Mouse (Mus musculus) T-helper 17 cell (primary cell): Measurements from ENCODE around the gene Snx25.

Experiments
- in situ Hi-C, 2 experiments: fragments of 300-600 bp; cut with MboI, MseI; formaldehyde crosslinking; loops; 1 replicate in 1 of 2; 2 replicates in 1 of 2; pipeline ENCODE4 v1.15.1; 2025; ENCODE audit warnings: high pct_unique_total_duplicates in 2 of 2

Gene Snx25

GRCm38 (mm10) chr8:46152064-46153031, at the start of gene Snx25:
Gene Snx25, minus strand, starts transcription at chr8:46152159.
- in situ Hi-C loops: loop anchor here in 1 of 2 experiments (10.0 kb wide), 1 partner anchor 178 kb away; the partner anchor contains the start of genes 1700029J07Rik and Ufsp2

GRCm38 (mm10) chr8:46197673-46198072, 45.7 kb upstream of the Snx25 start:
- in situ Hi-C loops: no loop called here

GRCm38 (mm10) chr8:46196877-46197276, 44.9 kb upstream of the Snx25 start:
- in situ Hi-C loops: no loop called here

- in situ Hi-C loops: no loop called here
Measured at GRCm38 (mm10) chr8:46193100-46193499, 41.1 kb upstream of the Snx25 start.

- in situ Hi-C loops: no loop called here
Measured at GRCm38 (mm10) chr8:46185361-46185760, 33.4 kb upstream of the Snx25 start.

- in situ Hi-C loops: no loop called here
Measured at GRCm38 (mm10) chr8:46180136-46180535, 28.2 kb upstream of the Snx25 start.

GRCm38 (mm10) chr8:46173651-46174050, 21.7 kb upstream of the Snx25 start:
- in situ Hi-C loops: no loop called here

GRCm38 (mm10) chr8:46163870-46164190, 11.9 kb upstream of the Snx25 start:
- in situ Hi-C loops: loop anchor here in 1 of 2 experiments (10.0 kb wide), 1 partner anchor 159 kb away; the partner anchor contains the start of gene Ankrd37

GRCm38 (mm10) chr8:46162953-46163869, 11.3 kb upstream of the Snx25 start:
- in situ Hi-C loops: loop anchor here in 1 of 2 experiments (10.0 kb wide), 1 partner anchor 158 kb away; the partner anchor contains the start of gene Ankrd37

GRCm38 (mm10) chr8:46153042-46153441, 1.1 kb upstream of the Snx25 start:
- in situ Hi-C loops: loop anchor here in 1 of 2 experiments (10.0 kb wide), 1 partner anchor 178 kb away; the partner anchor contains the start of genes 1700029J07Rik and Ufsp2

GRCm38 (mm10) chr8:46151202-46152062, 527 bp downstream of the Snx25 start, which contains the start of gene Cfap97:
Gene Cfap97, plus strand, starts transcription at chr8:46151771.
- in situ Hi-C loops: loop anchor here in 1 of 2 experiments (10.0 kb wide), 1 partner anchor 177 kb away; the partner anchor contains the start of genes 1700029J07Rik and Ufsp2

- in situ Hi-C loops: loop anchor here in 1 of 2 experiments (10.0 kb wide), 1 partner anchor 175 kb away; the partner anchor contains the start of genes 1700029J07Rik and Ufsp2
Measured at GRCm38 (mm10) chr8:46149782-46150181, 2.2 kb downstream of the Snx25 start.

GRCm38 (mm10) chr8:46149306-46149705, 2.7 kb downstream of the Snx25 start:
- in situ Hi-C loops: no loop called here

GRCm38 (mm10) chr8:46146173-46146572, 5.8 kb downstream of the Snx25 start:
- in situ Hi-C loops: no loop called here

- in situ Hi-C loops: no loop called here
Measured at GRCm38 (mm10) chr8:46143924-46144323, 8.0 kb downstream of the Snx25 start.

- in situ Hi-C loops: no loop called here
Measured at GRCm38 (mm10) chr8:46143470-46143869, 8.5 kb downstream of the Snx25 start.

GRCm38 (mm10) chr8:46142498-46143081, 9.4 kb downstream of the Snx25 start:
- in situ Hi-C loops: no loop called here

- in situ Hi-C loops: no loop called here
Measured at GRCm38 (mm10) chr8:46141688-46142087, 10.3 kb downstream of the Snx25 start.

- in situ Hi-C loops: no loop called here
Measured at GRCm38 (mm10) chr8:46140376-46141120, 11.4 kb downstream of the Snx25 start.
